Mouse (Mus musculus): ENCODE measurements around the gene Gltp. TPM values are rescaled to one million over a fixed set of nuclear protein-coding genes. Genes with fewer than 3 reads are reported as not detected.
A peak's percentile ranks its signal among the peaks of the same experiment; 100 is the strongest.

The Gltp gene
- polyA plus RNA-seq, 1 experiment from 2014 or later, result 65.0 TPM

DNA sequence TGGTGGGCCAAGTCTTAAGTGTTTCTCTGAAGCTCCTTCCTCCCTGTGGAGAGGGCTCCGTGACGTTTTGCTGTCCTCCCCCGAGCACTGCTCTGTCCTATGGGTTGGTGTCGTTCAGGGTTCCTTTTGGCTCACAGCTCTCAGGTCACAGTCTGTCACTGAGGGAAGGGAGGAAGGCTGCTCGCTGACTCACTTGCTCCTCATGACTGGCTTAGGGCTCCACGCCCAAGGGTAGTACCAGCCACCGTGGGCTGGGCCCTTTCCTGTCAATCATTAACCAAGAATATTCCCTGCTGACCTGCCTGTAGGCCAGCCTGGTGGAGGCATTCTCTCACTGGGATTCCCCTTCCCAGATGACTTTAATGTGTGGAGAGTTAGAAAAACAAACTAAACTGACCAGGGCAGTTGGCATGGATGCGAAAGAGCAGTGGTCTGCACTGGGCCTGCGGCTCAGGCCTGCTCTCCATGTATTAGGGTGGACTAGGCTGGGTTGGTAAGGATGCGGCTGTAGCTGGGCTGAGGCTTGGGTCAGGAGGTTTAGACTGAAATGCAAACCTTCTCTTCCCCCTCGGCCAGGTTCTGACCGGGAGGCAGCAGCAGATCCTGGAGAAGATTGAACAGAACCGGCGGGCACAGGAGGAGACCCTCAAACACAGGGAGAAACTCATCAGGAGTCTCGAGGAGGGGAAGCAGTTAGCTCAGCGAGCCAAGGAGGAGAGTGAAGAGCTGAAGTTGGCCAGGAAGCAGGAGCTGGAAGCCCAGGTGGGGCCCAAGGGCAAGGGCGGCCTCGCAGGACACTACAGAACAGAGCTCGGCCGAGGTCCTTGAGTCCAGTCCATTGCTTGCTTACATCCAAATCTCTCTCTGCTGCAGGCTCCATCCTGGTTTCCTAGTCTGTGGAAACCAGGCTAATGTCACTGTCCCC lies 28.5 kb upstream of the Gltp start:
- H3K27me3 ChIP-seq (ENCODE audit: insufficient read depth, low read length), result no peaks in the 10 kb centered on the region
- no peaks in the 10 kb centered on the region for H3K9me3 ChIP-seq (replicated peaks; ENCODE audit: low read length)
- no peak overlapping the region for H3K27ac ChIP-seq
- no peak overlapping the region for H3K4me3 ChIP-seq (replicated peaks; ENCODE audit: low read depth, low read length)
- peak; percentile 65 for DNase-seq (ENCODE audit: low spot score)
- no peak overlapping the region for H3K9ac ChIP-seq (ENCODE audit: low read depth, low read length)
- 62% methylated on average over 20 of the region's 20 CpGs for WGBS
- peaks cover 51% of the 10 kb centered on the region for H3K36me3 ChIP-seq (ENCODE audit: insufficient read depth, low read length)
- peaks cover 10% of the 10 kb centered on the region; the same call in 1 of the 2 replicates for H3K4me1 ChIP-seq (replicated peaks; ENCODE audit: insufficient read depth, low read length)
- no peak for TF ChIP-seq CTCF (IDR thresholded peaks at IDR 0.05; ENCODE audit: low read depth)
- ATAC-seq (replicated peaks; ENCODE audit: low FRiP score, low read depth), result peak; percentile 81
- H3K4me2 ChIP-seq (ENCODE audit: low read length), result no peak overlapping the region

DNA sequence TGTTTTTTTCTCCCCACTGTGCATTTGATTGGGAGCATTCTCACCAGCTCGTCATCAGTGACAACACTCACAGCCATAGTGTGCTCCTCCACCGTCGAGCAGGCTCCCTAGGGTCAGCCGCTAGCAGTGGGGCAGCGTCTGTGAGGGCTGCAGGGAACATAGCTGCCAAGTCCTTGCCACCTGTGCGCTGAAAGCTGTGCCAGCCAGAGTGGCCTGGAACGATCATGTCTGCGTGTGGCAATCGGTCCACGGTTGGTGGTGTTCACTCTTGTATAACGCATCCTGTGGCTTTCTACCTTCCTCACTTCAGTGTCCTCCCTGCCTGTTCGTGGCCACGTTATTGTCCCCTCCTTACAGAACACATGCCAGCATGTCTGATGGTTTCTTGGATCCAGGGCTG lies 27.7 kb upstream of the Gltp start:
- H3K27ac ChIP-seq, result no peak overlapping the region
- TF ChIP-seq CTCF (IDR thresholded peaks at IDR 0.05; ENCODE audit: low read depth), result no peak
- no peaks in the 10 kb centered on the region for H3K9me3 ChIP-seq (replicated peaks; ENCODE audit: low read length)
- whole genome bisulfite sequencing, result 78% methylated on average over 13 of the region's 13 CpGs
- no peaks in the 10 kb centered on the region for H3K27me3 ChIP-seq (ENCODE audit: insufficient read depth, low read length)
- no peak overlapping the region for H3K9ac ChIP-seq (ENCODE audit: low read depth, low read length)
- H3K4me2 ChIP-seq (ENCODE audit: low read length), result no peak overlapping the region
- H3K36me3 ChIP-seq (ENCODE audit: insufficient read depth, low read length), result peaks cover 56% of the 10 kb centered on the region
- H3K4me3 ChIP-seq (replicated peaks; ENCODE audit: low read depth, low read length), result no peak overlapping the region
- no peak for ATAC-seq (replicated peaks; ENCODE audit: low FRiP score, low read depth)
- peaks cover 10% of the 10 kb centered on the region; the same call in 1 of the 2 replicates for H3K4me1 ChIP-seq (replicated peaks; ENCODE audit: insufficient read depth, low read length)
- no peak for DNase-seq (ENCODE audit: low spot score)

DNA sequence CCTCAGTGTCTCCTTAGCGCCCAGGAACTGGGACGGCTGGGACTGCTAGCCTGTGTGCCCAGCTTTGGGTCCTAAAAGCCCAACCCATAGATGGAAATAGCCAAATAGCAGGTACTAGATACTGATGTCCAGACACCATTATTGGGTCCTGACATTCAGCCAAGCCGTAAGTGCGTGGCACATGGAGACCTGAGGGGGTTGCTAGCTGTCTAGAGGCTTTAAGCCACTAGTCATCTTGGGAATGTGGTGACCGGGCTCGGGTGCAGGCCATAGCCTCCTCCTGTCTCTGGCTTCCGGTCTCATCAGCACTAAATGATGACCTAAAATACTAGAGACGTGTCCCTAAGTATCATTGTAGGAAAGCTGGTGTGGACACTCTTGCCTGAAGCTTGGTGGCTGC lies 27.2 kb upstream of the Gltp start:
- Histone ChIP-seq H3K36me3 (ENCODE audit: insufficient read depth, low read length) (peaks cover 59% of the 10 kb centered on the region), H3K4me2 (ENCODE audit: low read length) (no peak overlapping the region), H3K27ac (no peak overlapping the region), H3K9me3 (replicated peaks; ENCODE audit: low read length) (no peaks in the 10 kb centered on the region), H3K4me1 (replicated peaks; ENCODE audit: insufficient read depth, low read length) (peaks cover 10% of the 10 kb centered on the region; the same call in 1 of the 2 replicates), H3K4me3 (replicated peaks; ENCODE audit: low read depth, low read length) (no peak overlapping the region), H3K27me3 (ENCODE audit: insufficient read depth, low read length) (no peaks in the 10 kb centered on the region), H3K9ac (ENCODE audit: low read depth, low read length) (no peak overlapping the region)
- no peak for TF ChIP-seq CTCF (IDR thresholded peaks at IDR 0.05; ENCODE audit: low read depth)
- 86% methylated on average over 8 of the region's 8 CpGs for WGBS
- no peak for ATAC-seq (replicated peaks; ENCODE audit: low FRiP score, low read depth)
- DNase-seq (ENCODE audit: low spot score), result no peak

DNA sequence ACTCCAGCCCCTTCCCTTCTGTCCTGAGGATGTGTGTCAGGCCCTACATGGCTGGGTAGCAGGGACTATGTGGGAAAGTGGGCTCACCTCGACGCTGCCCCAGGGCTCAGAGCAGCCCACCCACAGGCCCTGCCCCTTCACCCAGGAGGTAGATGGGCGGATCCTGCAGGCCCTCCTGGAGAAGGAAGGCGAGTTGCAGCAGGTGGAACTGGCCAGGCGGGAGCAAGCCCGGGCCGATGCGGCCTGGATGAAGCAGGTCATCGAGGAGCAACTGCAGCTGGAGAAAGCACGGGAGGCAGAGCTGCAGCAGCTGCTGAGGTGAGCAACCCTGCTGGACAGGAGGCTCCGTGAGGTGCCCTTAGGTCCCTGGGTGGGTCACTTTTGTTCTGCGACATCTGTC lies 26.5 kb upstream of the Gltp start:
- 84% methylated on average over 12 of the region's 12 CpGs for WGBS
- no peak overlapping the region for H3K4me2 ChIP-seq (ENCODE audit: low read length)
- H3K36me3 ChIP-seq (ENCODE audit: insufficient read depth, low read length), result peaks cover 59% of the 10 kb centered on the region
- H3K9ac ChIP-seq (ENCODE audit: low read depth, low read length), result no peak overlapping the region
- no peak for DNase-seq (ENCODE audit: low spot score)
- H3K9me3 ChIP-seq (replicated peaks; ENCODE audit: low read length), result no peaks in the 10 kb centered on the region
- no peak for ATAC-seq (replicated peaks; ENCODE audit: low FRiP score, low read depth)
- H3K4me1 ChIP-seq (replicated peaks; ENCODE audit: insufficient read depth, low read length), result peaks cover 10% of the 10 kb centered on the region; the same call in 1 of the 2 replicates
- no peak overlapping the region for H3K4me3 ChIP-seq (replicated peaks; ENCODE audit: low read depth, low read length)
- no peak for TF ChIP-seq CTCF (IDR thresholded peaks at IDR 0.05; ENCODE audit: low read depth)
- no peaks in the 10 kb centered on the region for H3K27me3 ChIP-seq (ENCODE audit: insufficient read depth, low read length)
- H3K27ac ChIP-seq, result no peak overlapping the region

DNA sequence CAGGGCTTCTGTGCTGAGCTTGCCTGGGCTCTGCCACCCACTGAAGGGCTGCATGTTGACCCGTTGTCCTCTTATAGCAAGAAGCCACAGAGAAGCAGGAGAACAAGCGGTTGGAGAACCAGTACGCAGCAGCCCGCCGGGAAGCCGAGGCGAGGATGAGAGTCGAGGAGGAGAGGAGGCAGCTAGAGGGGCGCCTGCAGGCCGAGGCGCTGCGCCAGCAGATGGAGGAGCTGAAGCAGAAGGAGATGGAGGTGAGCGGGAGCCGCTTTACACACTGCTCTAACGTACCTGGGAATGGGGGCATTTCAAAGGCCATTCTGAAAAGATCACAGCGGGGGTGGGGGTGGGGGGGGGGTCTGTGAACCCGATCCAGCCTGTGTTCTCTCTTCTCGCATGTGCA lies 23.8 kb upstream of the Gltp start:
- H3K9me3 ChIP-seq (replicated peaks; ENCODE audit: low read length), result no peaks in the 10 kb centered on the region
- H3K27ac ChIP-seq, result no peak overlapping the region
- H3K36me3 ChIP-seq (ENCODE audit: insufficient read depth, low read length), result peaks cover 58% of the 10 kb centered on the region
- H3K4me1 ChIP-seq (replicated peaks; ENCODE audit: insufficient read depth, low read length), result peaks cover 4% of the 10 kb centered on the region; the same call in 1 of the 2 replicates
- no peaks in the 10 kb centered on the region for H3K27me3 ChIP-seq (ENCODE audit: insufficient read depth, low read length)
- ATAC-seq (replicated peaks; ENCODE audit: low FRiP score, low read depth), result no peak
- H3K9ac ChIP-seq (ENCODE audit: low read depth, low read length), result no peak overlapping the region
- 94% methylated on average over 18 of the region's 18 CpGs for WGBS
- no peak for TF ChIP-seq CTCF (IDR thresholded peaks at IDR 0.05; ENCODE audit: low read depth)
- no peak overlapping the region for H3K4me2 ChIP-seq (ENCODE audit: low read length)
- no peak overlapping the region for H3K4me3 ChIP-seq (replicated peaks; ENCODE audit: low read depth, low read length)
- DNase-seq (ENCODE audit: low spot score), result no peak

DNA sequence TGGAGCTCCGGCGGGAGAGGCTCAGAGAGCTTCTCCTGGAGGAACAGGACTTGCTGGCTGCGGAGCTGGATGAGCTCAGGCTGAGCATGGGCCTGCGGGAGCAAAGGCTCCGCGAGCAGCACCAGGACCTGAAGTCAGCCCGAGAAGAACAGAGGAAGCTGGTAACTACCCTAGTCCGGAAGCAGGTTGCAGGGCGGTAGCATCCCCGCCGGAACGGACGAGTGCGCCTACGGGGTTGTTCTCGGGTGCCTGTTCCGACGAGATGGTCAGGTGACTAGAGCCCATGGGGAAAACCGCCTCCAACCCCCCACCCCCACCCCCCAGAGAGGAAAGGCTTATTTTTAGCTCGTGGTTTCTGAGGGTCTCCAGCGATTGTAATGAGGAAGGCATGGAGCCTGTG lies 18.6 kb upstream of the Gltp start:
- no peak for DNase-seq (ENCODE audit: low spot score)
- no peaks in the 10 kb centered on the region for H3K27me3 ChIP-seq (ENCODE audit: insufficient read depth, low read length)
- TF ChIP-seq CTCF (IDR thresholded peaks at IDR 0.05; ENCODE audit: low read depth), result no peak
- H3K4me1 ChIP-seq (replicated peaks; ENCODE audit: insufficient read depth, low read length), result peaks cover 7% of the 10 kb centered on the region
- H3K36me3 ChIP-seq (ENCODE audit: insufficient read depth, low read length), result peaks cover 23% of the 10 kb centered on the region
- ATAC-seq (replicated peaks; ENCODE audit: low FRiP score, low read depth), result no peak
- no peak overlapping the region for H3K27ac ChIP-seq
- no peaks in the 10 kb centered on the region for H3K9me3 ChIP-seq (replicated peaks; ENCODE audit: low read length)
- WGBS, result 93% methylated on average over 21 of the region's 21 CpGs
- H3K4me3 ChIP-seq (replicated peaks; ENCODE audit: low read depth, low read length), result no peak overlapping the region
- H3K4me2 ChIP-seq (ENCODE audit: low read length), result no peak overlapping the region
- no peak overlapping the region for H3K9ac ChIP-seq (ENCODE audit: low read depth, low read length)

Data from kidney, postnatal 0 days (tissue).